Mouse (Mus musculus) thymus, adult 2 months (tissue): ENCODE data around the gene Cyb5d1.
"Not testable (repeated sequence)": the region's sequence is repeated elsewhere in the genome, so short reads cannot be mapped to it uniquely, and the experiment has no call there.

ENCODE experiments used
- CTCF ChIP-seq: fragments of 200-500 bp; IDR thresholded peaks from 2 replicates; pipeline ENCODE4 v1.5.1; 2012; ENCODE audit warnings: mild to moderate bottlenecking, control low read depth, low read length, moderate library complexity, borderline replicate concordance; ENCODE audit not compliant: control insufficient read depth, poor library complexity, insufficient read depth; ENCODE audit errors: extremely low read depth
- POLR2A ChIP-seq: fragments of 200-500 bp; IDR thresholded peaks from 2 replicates; pipeline ENCODE4 v1.6.1; 2012; ENCODE audit warnings: mild to moderate bottlenecking, low read length, control low read depth, moderate library complexity; ENCODE audit not compliant: control insufficient read depth, poor library complexity, insufficient read depth; ENCODE audit errors: extremely low read depth

DNA sequence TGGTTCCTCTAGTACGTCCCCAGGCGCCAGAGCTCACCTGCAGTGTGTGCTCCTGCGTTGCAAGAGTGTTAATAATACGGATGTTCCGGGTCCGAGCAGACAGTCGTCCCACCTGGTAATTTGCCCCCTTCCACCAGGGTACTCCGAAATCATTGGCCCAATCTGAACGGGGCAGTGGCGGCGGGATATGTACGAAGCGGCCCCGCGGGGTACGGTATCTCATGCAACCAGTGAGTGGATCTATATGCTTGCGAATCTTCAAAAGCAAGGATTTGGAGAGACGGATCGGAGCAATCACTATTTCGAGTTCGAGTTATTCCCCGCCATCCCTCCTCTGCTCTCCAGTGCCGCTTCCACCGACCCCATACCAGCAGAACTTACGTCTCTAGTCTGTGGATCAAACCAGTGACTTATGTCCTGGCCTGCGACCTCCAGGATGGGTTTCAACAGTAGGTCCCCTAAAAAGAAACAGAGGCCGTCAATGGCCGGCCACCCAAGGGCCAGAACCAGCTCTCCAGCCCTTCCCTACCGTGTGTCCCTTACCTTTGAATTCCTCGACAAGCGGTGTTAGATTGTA lies 752 bp downstream of the Cyb5d1 start:
- not testable (repeated sequence) for TF ChIP-seq POLR2A, CTCF
